Mouse (Mus musculus): ENCODE measurements at regions not wholly inside any gene's neighbourhood (a gene's known extent, or its start where the extent isn't known, plus 50 kb on each side); places are given as distances from the start of the nearest gene placed in this dataset.

DNA sequence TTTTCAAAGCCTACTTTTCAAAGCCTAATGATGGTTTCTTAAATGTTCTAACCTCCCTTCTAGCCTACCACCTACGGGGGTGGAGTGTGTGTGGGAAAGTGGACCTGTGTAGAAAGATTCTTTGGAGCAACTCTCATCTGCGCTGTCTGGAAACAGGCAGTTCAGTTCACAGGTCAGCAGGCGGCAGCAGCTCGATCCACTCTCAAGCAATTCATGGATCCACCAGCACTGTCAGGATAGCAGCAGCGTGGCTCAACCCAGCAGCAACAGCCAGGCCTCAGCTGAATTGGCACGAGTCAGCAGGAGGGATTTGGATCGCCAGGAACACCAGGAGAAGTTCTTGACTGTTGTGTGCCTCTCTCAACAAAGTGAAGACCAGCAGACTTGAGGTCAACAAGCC is 53.1 kb upstream of the Lemd2 start:
- TF ChIP-seq POLR2A (IDR thresholded peaks at IDR 0.05; ENCODE audit: low read depth, low read length) (no peak), CTCF (conservative IDR thresholded peaks at IDR 0.05; ENCODE audit: insufficient read depth, insufficient read length, low read depth, low read length) (no peak; the same call in 1 of the 2 replicates)

Data from kidney, adult 2 months (tissue).